Mouse (Mus musculus): ENCODE measurements around the gene Atp6v1c2. TPM values are rescaled to one million over a fixed set of nuclear protein-coding genes. Genes with fewer than 3 reads are reported as not detected.

The Atp6v1c2 gene
- polyA plus RNA-seq, 1 experiment = 55.3 TPM

DNA sequence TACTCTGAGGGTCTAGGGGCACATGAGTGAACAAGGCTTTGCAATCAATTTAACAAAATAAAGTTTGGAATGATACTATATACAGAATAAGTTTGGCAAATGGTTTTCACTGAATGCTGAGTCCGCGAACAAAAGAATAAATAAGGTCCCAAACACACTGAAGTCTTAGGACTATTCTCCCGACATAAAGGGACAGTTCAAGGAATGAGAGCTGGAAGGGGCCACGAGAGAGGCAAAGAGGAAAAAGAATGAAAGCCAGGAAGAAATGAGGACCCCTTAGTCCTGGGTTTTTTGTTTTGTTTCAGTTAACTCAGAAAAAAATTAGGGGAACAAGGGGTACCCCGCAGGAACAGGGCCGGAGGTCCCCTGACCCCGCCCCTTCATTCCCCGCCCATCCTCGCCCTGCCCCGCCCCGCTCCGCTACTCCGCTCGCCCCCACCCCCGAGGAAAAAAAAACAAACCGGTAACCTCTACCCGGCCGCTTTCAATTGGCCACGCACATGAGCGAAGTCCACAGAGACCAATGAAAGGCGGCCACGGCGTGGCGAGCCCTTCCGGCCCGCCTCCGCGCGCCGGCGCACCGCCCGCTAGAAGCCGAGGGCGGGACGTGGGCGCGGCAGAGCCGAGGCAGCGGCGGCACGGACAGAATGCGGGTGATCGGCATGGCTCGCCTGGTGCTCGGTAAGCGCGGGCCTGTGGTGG, 63.0 kb downstream of the Atp6v1c2 start, which contains the start of gene Pdia6:
Gene Pdia6, plus strand, starts transcription at position 575 of the 702 bp plus-strand sequence.
- DNase-seq = peak; percentile 88
- TF ChIP-seq POLR2A (IDR thresholded peaks at IDR 0.05; ENCODE audit: borderline replicate concordance, extremely low read depth, low read depth, low read length) (peak; percentile 84; the same call in 1 of the 2 replicates), CTCF (IDR thresholded peaks at IDR 0.05; ENCODE audit: insufficient read depth, low read length) (no peak)
- Histone ChIP-seq H3K4me1 (ENCODE audit: control insufficient read depth, insufficient read depth, low read length) (peaks cover 6% of the 10 kb centered on the region; the same call in 1 of the 2 replicates), H3K4me3 (replicated peaks; ENCODE audit: extremely low read depth, low read depth, low read length) (peak within 1 kb of the TSS; percentile 80)
- under 1% methylated on average over 45 of the region's 48 CpGs for WGBS

DNA sequence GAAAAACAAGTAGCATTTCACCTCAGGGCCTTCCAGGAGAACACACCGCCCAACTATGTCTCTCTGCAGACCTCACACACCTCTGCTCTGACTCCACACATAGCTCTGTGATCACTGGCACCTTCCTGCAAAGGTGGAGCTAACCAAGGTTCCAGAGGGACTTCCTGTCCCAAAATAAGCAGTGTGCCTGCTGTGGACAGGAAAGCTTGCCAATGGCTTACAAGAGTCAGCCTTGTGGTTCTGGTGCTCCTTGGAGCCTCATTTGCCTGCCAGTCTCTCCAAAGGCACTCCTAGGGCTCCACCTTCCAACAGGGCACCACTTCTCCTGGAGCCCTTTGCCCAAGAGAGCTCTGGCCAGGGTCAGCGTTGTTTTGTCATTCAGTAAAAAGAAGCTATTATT, 64.3 kb downstream of the Atp6v1c2 start:
- Histone ChIP-seq H3K4me3 (replicated peaks; ENCODE audit: extremely low read depth, low read depth, low read length) (no peak overlapping the region), H3K4me1 (ENCODE audit: control insufficient read depth, insufficient read depth, low read length) (peaks cover 6% of the 10 kb centered on the region; the same call in 1 of the 2 replicates)
- TF ChIP-seq POLR2A (IDR thresholded peaks at IDR 0.05; ENCODE audit: borderline replicate concordance, extremely low read depth, low read depth, low read length) = no peak
- no peak for TF ChIP-seq CTCF (IDR thresholded peaks at IDR 0.05; ENCODE audit: insufficient read depth, low read length)
- no peak for DNase-seq
- 86% methylated on average over 2 of the region's 2 CpGs for WGBS

GRCm38 (mm10) chr12:17263881-17264280, 65.3 kb downstream of the Atp6v1c2 start:
- WGBS = 48% methylated on average over 3 of the region's 3 CpGs
- TF ChIP-seq CTCF (IDR thresholded peaks at IDR 0.05; ENCODE audit: insufficient read depth, low read length) (no peak), POLR2A (IDR thresholded peaks at IDR 0.05; ENCODE audit: borderline replicate concordance, extremely low read depth, low read depth, low read length) (no peak)
- H3K4me1 ChIP-seq (ENCODE audit: control insufficient read depth, insufficient read depth, low read length) = peaks cover 6% of the 10 kb centered on the region; the same call in 1 of the 2 replicates
- H3K4me3 ChIP-seq (replicated peaks; ENCODE audit: extremely low read depth, low read depth, low read length) = no peak overlapping the region
- no peak for DNase-seq

DNA sequence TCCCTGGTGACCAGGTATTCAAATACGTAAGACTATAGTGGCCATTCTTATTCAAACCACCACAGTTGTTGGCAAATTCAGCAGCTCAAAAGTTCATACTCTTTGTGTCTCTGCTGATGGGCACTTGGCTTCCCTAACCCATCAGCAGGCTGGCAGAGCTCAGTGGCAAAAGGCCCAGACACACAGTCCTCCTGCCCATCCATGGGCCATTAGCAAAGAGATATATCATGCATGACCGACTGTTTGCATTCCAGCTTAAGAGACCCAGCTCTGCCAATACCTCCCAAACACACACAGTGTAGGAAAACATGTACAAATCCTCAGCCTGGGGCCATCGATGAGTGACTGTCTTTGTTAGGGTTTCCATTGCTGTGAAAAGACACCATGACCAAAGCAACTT, 68.2 kb downstream of the Atp6v1c2 start:
- DNase-seq = no peak
- Histone ChIP-seq H3K4me3 (replicated peaks; ENCODE audit: extremely low read depth, low read depth, low read length) (no peak overlapping the region), H3K4me1 (ENCODE audit: control insufficient read depth, insufficient read depth, low read length) (no peaks in the 10 kb centered on the region)
- no peak for TF ChIP-seq CTCF (IDR thresholded peaks at IDR 0.05; ENCODE audit: insufficient read depth, low read length)
- TF ChIP-seq POLR2A (IDR thresholded peaks at IDR 0.05; ENCODE audit: borderline replicate concordance, extremely low read depth, low read depth, low read length) = no peak
- WGBS = 85% methylated on average over 3 of the region's 3 CpGs

- TF ChIP-seq CTCF (IDR thresholded peaks at IDR 0.05; ENCODE audit: insufficient read depth, low read length) = no peak
- no peak for TF ChIP-seq POLR2A (IDR thresholded peaks at IDR 0.05; ENCODE audit: borderline replicate concordance, extremely low read depth, low read depth, low read length)
- no peak for DNase-seq
- Histone ChIP-seq H3K4me1 (ENCODE audit: control insufficient read depth, insufficient read depth, low read length) (no peaks in the 10 kb centered on the region), H3K4me3 (replicated peaks; ENCODE audit: extremely low read depth, low read depth, low read length) (no peak overlapping the region)
- WGBS = 81% methylated on average over 7 of the region's 7 CpGs
Observed at GRCm38 (mm10) chr12:17258431-17258830, 70.7 kb downstream of the Atp6v1c2 start.

DNA sequence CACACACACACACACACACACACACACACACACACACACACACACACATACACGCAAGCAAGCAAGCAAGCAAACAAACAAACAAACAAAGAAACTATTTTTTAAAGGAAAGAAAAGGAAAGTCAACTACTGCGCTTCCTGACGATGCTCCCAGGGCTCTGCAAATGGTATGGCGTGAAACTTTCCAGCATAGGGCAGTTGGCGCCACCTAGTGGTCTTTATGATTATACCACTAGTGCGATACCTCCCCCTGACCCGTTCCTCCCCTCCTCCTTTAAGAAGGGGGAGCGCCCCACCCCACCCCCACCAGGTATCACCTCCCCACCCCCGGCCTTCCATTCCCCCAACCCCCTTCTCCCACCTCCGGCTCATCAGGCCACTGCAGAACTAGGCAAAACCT, 72.3 kb downstream of the Atp6v1c2 start:
- Histone ChIP-seq H3K4me3 (replicated peaks; ENCODE audit: extremely low read depth, low read depth, low read length) (no peak overlapping the region), H3K4me1 (ENCODE audit: control insufficient read depth, insufficient read depth, low read length) (no peaks in the 10 kb centered on the region)
- TF ChIP-seq POLR2A (IDR thresholded peaks at IDR 0.05; ENCODE audit: borderline replicate concordance, extremely low read depth, low read depth, low read length) (no peak), CTCF (IDR thresholded peaks at IDR 0.05; ENCODE audit: insufficient read depth, low read length) (peak; percentile 86)
- WGBS = 5% methylated on average over 10 of the region's 10 CpGs
- peak; percentile 30 for DNase-seq

- 65% methylated on average over 6 of the region's 6 CpGs for WGBS
- no peak for TF ChIP-seq CTCF (IDR thresholded peaks at IDR 0.05; ENCODE audit: insufficient read depth, low read length)
- no peak for TF ChIP-seq POLR2A (IDR thresholded peaks at IDR 0.05; ENCODE audit: borderline replicate concordance, extremely low read depth, low read depth, low read length)
- no peak for DNase-seq
Observed at GRCm38 (mm10) chr12:17255602-17256001, 73.6 kb downstream of the Atp6v1c2 start.

GRCm38 (mm10) chr12:17253069-17253468, 76.1 kb downstream of the Atp6v1c2 start:
- 10% methylated on average over 9 of the region's 9 CpGs for WGBS
- Histone ChIP-seq H3K4me3 (replicated peaks; ENCODE audit: extremely low read depth, low read depth, low read length) (no peak overlapping the region), H3K4me1 (ENCODE audit: control insufficient read depth, insufficient read depth, low read length) (no peaks in the 10 kb centered on the region)
- peak; percentile 55 for DNase-seq
- peak; percentile 73 for TF ChIP-seq CTCF (IDR thresholded peaks at IDR 0.05; ENCODE audit: insufficient read depth, low read length)
- no peak for TF ChIP-seq POLR2A (IDR thresholded peaks at IDR 0.05; ENCODE audit: borderline replicate concordance, extremely low read depth, low read depth, low read length)

More at GRCm38 (mm10) chr12:17255602-17256001, 73.6 kb downstream of the Atp6v1c2 start:
- no peak overlapping the region for H3K4me3 ChIP-seq (replicated peaks; ENCODE audit: extremely low read depth, low read depth, low read length)
- H3K4me1 ChIP-seq (ENCODE audit: control insufficient read depth, insufficient read depth, low read length) = no peaks in the 10 kb centered on the region

DNA sequence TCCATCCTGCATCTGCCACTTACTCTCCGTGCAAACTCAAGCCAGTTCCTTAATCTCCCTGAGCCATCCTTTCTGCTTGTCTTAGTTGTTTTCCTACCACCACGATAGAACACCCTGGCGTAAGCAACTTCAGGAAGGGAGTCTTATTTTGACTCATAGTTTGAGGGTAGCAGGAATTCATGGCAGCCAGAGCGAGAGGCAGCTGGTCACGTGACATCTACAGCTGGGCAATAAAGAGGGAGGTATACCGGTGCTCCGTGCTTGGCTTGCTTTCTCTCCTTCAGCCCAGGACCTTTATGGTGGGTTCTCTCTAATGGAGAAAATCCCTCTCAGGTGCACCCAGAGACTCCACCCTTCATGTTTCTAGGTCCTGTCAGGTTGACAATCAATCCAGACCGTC, 78.2 kb downstream of the Atp6v1c2 start:
- Histone ChIP-seq H3K4me1 (ENCODE audit: control insufficient read depth, insufficient read depth, low read length) (no peaks in the 10 kb centered on the region), H3K4me3 (replicated peaks; ENCODE audit: extremely low read depth, low read depth, low read length) (no peak overlapping the region)
- no peak for DNase-seq
- no peak for TF ChIP-seq CTCF (IDR thresholded peaks at IDR 0.05; ENCODE audit: insufficient read depth, low read length)
- TF ChIP-seq POLR2A (IDR thresholded peaks at IDR 0.05; ENCODE audit: borderline replicate concordance, extremely low read depth, low read depth, low read length) = no peak
- WGBS = 66% methylated on average over 8 of the region's 8 CpGs

GRCm38 (mm10) chr12:17242041-17242440, 87.1 kb downstream of the Atp6v1c2 start:
- Histone ChIP-seq H3K4me3 (replicated peaks; ENCODE audit: extremely low read depth, low read depth, low read length) (no peak overlapping the region), H3K4me1 (ENCODE audit: control insufficient read depth, insufficient read depth, low read length) (no peaks in the 10 kb centered on the region)
- no peak for DNase-seq
- TF ChIP-seq POLR2A (IDR thresholded peaks at IDR 0.05; ENCODE audit: borderline replicate concordance, extremely low read depth, low read depth, low read length) = no peak
- no peak for TF ChIP-seq CTCF (IDR thresholded peaks at IDR 0.05; ENCODE audit: insufficient read depth, low read length)
